Mouse (Mus musculus): ENCODE data around the gene Pik3ip1.
A peak's percentile ranks its signal among the peaks of the same experiment; 100 is the strongest.

The Pik3ip1 gene

DNA sequence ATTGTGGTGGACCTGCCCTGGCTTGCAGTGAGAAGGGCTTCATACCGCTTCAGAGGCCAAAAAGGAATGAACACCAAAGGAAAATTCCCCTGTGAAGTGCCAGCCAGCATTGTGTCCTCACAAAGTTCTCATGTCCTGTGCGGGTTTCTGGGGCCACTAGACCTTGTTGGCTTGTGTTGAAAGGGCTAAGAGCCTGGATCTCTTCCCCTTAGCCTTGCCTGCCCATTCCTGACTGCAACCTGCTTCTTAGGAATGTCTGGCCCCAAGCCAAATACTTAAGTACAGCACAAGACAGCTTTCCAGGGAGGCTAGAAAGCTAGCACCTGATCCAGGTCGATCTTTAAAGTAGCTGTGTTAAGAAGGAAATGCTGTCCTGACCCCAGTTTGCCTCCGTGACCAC lies 27.4 kb upstream of the Pik3ip1 start:
- DNase-seq (ENCODE audit: low spot score in 2 of 2), result no peak

DNA sequence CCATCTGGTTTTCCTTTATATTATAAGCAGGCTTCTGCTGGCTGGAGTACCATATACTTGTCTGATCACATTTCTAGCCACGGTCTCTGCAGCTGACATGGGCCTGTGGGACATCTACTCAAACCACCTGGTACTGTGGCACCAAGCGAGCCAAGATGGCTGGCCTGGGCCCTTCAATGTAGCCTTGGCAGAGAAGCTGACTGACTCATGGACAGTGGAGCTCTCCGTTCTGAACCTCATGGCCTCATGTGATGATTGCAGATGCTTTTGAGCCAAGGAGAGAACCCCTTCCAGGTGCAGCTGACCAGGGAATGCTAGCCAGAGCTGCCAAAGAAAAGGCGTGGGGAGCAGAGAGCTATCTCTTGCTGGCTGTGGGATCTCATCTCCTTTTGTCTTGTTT lies 24.4 kb upstream of the Pik3ip1 start:
- DNase-seq (ENCODE audit: low spot score in 2 of 2), result no peak

DNA sequence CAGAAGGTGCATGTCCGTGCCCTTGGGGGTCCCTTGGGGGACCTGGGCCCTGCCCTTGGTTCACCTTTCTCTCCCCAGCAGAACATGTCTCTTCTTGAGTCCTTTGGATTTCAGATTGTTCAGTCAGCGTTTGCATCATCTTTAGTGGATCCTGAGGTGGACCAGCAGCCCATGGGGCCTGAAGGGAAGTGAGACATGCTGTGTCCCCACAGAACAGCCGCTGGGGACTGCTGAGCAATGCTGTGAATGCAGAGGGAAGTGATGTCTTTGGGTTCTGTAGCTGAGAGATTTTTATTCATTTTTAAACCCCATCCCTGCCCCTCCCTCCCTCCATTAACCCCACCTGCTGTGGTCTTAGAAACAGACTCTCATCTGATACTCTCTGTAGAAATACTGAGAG lies 22.3 kb upstream of the Pik3ip1 start:
- DNase-seq (ENCODE audit: low spot score in 2 of 2), result no peak

DNA sequence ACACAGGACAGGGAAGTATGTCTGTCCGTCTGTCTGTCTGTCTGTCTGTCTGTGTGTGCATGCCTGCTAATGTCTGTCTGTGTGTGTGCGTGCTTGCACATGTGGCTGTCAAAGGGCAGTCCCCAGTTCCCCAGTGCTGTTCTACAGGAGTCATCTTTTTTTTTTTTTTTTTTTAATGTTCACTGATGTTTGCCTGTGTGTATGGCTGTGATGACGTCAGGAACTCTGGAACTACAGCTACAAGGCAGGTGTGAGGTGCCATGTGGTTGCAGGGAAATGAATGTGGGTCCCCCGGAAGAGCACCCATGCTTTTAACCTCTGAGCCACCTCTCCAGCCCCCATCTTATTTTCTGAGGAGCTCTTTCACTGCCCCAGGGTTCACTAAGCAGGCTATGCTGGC lies 20.3 kb upstream of the Pik3ip1 start:
- peak in 1 of 2 experiments; percentile 53 for DNase-seq (ENCODE audit: low spot score in 2 of 2)

DNA sequence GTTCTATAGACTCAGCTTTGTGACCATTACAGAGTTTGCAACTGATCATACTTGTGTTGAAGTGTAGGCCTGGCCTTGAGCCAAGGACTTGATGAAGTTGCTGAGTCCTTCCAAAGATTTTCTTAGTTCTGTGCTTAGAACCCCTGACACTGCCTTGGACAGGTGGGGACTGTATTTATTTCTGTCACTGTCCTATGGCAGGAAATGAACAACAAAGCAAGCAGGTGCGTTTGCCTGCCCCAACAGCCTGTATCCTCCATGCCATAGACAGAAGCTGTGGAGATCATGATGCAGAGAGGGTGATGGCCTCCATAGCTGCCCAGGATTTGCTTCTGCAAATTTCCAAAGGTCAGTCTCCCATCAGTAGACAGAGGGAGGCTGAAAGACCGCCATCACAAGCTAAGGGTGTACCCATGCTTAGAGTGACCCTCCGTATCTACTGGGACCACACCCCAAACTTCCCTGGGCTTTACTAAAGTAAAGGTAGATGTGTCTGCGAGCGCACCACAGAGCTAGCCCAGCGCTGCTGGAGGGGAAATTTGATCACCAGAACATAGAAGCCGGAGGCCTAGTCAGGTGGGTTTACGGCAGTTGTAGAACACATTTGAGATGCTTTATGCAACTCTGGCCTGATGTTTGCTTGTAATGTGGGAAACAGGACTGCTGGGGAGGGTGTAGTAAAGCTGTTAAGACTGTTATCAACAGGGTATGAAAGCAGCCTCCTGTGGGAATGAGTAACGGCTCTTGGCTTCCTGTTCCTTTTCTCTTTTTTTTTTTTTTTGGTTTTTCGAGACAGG lies 19.2 kb upstream of the Pik3ip1 start:
- DNase-seq (ENCODE audit: low spot score in 2 of 2), result peak in 1 of 2 experiments; percentile 32

DNA sequence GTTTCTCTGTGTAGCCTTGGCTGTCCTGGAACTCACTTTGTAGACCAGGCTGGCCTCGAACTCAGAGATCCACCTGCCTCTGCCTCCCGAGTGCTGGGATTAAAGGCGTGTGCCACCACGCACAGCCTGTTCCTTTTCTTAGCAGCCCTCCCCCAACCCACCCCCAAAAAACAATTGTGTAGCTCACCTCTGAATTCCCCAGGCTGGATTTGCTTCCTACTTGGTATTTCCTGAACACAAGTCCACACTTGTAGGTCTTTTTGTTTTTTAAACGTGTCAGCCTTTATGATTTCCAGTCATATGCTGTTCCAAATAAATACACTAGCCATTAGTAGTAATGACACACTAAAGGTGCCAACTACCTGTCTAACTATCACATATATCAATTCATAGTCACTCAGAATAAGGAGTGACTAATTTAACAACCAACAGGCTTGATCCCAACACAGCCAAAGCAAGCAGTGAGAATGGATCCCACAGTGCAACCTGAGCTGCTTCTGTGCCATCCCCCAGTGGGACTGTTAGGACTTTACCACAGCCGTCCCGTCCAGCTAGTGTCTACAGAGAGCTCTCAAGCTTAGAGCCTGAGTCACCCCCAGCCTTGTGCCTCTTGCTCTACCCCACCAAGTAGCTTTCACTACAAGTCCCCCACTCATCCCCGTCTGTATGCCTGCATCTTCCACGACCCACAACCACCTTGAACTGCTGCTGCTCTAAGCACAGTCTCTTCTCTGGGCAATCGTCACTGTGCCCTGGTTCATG lies 18.4 kb upstream of the Pik3ip1 start:
- DNase-seq (ENCODE audit: low spot score in 2 of 2), result no peak

DNA sequence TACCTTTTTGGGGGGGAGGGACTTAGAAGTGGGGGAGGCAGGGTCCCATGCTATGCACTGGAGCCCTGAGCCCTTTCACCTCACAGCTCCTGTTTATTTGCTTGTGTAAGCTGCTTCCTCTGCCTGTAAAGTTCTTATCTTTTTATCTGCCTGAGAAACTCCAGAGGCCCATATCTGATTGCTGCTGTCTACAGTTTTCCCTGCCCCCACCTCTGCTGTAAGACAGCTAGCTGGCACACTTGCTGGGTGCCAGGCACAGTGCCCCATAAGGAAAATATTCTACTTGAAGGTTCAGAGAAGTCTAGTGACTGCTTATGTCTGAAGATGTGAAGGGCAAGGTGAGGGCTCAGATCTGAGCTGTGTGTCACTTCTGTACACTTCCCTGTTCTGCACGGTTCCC lies 16.9 kb upstream of the Pik3ip1 start:
- DNase-seq (ENCODE audit: low spot score in 2 of 2), result no peak

DNA sequence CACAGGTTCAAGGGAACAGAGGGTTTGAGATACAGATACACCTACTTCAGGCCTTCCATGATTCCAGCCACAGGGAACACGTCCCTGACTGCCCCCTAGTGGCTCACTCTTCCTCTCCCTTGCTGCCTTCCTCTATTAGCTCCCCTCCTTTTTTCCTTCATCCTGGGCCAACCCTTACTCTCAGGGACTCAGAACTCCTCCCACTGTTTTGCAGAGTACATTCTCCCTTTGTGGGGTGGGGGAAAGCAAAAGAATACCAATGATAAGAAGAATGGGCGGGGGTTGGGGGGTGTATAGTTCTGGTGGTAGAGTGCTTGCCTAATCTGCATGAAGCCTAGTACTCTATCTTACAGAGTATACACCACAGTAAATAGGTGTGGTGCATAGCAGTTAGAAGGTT lies 16.1 kb upstream of the Pik3ip1 start:
- DNase-seq (ENCODE audit: low spot score in 2 of 2), result peak in 1 of 2 experiments; percentile 65

DNA sequence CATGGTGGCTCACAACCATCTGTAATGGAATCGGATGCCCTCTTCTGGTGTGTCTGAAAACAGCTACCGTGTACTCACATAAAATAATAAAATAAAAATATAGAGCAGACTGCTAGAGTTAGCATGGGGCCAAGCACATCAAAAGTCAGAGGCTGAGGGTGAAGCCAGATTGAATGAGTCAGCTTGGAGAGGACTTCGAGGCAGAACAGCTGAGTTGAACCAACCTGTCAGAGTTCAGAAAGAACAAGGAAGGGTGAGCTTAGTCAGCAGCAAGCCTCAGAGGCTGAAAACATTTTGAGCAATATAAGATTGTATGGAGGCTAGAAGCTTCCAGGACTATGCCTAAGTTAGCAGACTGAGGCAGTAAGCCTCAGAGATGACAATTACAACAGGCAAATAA lies 11.9 kb upstream of the Pik3ip1 start:
- DNase-seq (ENCODE audit: low spot score in 2 of 2), result no peak

DNA sequence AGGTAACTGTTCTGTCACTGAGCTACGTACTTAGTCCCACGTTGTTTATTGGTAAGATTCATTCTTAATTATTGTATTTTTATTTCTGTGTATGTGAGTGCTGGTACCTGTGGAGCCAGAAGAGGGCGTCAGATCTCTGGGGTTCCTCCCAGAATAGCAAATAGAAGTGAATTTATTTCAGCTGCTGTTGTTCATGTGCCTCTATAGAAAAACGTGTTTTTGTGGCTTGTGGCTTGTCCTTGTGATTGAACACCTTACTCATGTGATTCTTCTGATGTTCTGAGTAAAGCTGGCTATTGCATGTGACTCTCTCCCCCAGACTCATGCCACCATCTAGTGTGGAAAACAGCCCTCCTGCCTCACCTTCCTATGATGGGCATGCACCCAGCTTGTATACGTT lies 1.9 kb upstream of the Pik3ip1 start:
- DNase-seq (ENCODE audit: low spot score in 2 of 2), result peak in 1 of 2 experiments; percentile 29

DNA sequence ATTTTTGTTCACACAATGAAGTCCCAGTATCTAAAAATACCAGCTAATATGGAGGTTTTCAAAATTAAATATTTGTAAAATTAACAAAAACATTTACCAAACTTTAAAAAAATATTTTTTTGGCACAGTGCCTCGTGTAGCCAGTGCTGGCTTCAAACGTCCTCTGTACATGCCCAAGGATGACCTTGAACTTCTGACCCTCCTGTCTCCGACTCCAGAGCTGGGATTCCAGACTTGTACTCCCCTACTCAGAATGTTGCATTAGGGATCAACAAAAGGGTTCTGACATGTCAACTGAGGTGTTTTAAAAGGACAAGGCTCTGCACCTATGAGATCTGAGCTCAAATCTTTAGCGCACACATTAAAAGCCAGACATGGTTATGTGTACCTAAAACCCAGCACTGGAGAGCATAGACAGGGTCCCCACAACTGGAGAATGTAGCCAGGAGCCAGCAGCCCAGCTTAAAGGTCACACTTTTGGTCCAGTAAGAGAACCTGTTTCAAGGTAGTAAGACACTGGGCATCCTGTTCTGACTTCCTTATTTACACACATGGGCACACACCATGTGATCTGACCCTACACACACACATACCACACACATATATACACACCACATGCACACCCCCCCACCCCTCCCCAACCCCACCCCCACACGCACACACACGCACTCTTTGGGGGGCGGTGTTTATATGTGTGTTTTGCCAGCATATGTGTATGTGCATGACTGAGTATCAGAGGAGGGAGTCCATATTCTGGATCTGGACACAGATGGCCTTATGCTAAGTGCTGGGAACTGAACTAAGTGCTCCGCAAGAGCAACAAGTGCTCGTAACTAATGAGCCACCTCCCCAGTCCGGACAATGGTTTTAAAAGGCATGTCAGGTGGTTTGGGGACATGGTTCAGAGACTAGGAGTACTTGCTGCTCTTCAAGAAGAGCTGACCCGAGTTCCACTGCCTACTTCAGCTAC lies 1.1 kb upstream of the Pik3ip1 start:
- DNase-seq (ENCODE audit: low spot score in 2 of 2), result no peak

DNA sequence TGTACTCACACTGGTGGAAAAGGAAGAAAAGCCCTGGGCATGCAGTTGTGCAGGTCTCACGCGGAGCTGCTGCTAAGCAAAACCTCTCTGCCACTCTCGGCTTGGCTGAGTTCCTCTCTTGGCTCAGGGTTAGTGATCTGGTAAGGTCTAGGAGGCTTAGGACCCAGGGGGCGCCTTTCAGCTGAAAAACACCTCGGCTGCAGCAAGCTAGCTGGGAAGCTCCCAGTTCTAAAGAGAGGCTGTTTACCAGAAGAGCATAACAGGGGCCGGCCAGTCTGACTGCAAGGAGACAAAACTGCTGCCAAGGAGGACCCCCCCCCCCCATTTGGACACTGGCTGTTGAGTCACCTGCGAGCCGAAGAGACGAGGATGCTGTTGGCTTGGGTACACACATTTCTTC lies 365 bp downstream of the Pik3ip1 start:
- peak; percentile 86 to 90 for DNase-seq (ENCODE audit: low spot score in 2 of 2)

DNA sequence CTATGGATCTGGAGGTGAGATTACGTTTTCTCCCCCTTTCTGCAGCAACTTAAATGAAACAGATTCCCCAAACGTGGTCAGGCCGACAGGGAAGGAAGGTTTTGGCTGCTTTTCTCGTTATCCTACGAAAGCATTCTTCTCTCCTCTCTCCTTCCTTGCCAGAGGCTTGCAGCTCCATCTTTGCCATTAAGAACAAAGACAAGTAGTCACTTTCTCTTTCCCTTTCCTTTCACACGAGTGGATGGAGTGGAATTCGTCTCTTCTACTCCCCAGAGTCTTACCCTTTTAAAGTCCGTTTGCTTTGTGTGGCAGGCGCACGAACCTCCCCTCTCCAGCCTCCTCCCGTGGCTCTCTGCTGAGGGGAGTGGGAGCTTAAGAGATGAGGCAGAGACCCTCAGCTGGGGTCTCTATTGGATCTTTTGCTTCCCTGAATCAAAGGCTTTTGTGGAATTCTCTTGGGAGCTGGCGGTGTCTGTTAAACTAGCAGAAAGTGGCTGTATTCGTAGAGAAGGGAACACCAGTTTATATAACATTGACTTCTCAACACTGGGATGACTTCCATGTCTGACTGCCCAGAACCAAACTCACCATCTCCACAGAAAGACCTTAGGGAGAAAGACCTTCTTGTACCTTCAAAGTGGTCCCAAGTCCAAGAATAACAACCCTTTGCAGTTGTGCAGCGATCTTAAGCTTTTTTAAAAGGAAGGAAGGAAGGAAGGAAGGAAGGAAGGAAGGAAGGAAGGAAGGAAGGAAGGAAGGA lies 970 bp downstream of the Pik3ip1 start:
- no peak for DNase-seq (ENCODE audit: low spot score in 2 of 2)

DNA sequence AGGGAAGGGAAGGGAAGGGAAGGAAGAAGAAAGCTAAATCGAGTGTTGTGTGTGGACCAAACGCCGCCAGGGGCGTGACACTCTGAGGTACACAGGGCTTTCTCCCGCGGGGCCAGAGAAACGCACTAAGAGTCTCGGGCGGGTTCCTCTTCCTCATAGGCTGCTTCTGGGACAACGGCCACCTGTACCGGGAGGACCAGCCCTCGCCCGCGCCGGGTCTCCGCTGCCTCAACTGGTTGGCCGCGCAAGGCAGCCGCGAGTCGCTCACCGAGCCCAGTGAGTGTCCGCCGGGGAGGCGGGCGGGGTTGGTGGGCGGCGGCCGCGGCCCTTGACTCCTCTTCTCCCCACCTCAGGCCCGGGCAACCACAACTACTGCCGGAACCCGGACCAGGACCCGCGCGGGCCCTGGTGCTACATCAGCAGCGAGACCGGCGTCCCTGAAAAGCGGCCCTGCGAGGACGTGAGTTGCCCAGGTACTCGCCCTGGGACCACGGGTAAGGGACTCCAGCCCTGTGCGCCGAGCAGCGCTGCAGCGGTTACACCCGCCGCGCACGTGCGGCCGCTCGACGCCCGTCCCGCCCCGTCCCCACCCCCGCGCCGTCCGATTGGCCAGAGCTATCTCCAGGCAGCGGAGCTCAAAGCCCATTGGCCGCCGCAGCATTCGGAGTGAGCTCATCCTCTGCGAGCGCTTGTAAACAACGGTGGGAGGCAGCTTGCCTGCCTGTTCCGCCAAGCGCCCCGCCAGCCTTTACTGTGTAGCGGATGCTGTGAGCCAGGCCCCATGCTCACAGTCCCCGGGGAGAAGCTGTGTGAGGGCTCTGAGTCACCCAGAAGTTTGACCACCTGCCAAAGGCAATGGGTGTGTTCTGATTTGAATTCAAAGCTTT lies 1.8 kb downstream of the Pik3ip1 start:
- DNase-seq (ENCODE audit: low spot score in 2 of 2), result peak; percentile 96 to 97

DNA sequence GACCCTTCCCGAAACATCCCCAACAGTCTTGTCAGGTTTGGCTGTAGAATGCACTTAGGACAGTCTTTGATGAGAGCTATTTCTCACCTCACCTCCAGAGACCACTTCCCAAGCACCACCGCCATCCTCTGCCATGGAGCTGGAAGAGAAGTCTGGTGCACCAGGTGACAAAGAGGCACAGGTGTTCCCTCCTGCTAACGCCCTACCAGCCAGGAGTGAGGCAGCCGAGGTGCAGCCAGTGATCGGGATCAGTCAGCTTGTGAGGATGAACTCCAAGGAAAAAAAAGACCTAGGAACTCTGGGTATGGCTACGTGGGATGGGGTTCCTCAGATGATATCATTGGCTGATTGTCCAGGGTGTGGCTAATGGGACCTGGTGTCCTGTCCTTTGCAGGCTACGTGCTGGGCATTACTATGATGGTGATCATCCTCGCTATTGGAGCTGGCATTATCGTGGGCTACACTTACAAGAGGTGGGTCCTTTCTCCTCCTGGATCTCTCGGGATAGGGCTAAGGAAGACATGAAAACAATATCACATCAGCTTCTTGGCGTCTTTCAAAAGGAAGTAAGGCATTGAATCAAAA lies 3.0 kb downstream of the Pik3ip1 start:
- no peak for DNase-seq (ENCODE audit: low spot score in 2 of 2)

DNA sequence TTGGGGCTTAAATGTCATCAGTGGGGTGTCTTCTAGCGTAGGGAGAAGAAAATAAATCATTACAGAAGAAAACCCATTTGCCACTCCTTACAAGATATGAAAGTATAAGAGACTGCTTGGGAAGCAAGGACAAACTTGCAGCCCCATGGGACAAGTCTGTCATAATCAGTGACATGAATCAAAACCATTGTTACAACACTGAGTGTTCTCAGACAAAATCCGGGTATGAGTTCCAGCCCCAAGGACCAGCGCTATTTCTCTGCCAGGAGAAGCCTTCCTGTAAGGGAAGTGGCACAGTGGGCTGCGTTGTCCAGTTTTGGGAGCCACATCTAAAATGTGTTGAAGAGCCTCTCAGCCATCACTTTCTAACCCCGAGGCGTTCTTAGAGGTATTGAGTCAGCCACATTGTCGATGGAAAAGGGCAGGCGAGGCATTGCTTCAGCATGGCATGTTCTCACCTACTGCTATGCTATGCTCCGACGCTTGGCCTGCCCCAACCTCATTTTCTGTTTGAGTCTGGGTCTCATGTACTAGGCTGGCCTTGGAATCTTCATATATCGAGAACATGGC lies 4.0 kb downstream of the Pik3ip1 start:
- no peak for DNase-seq (ENCODE audit: low spot score in 2 of 2)

DNA sequence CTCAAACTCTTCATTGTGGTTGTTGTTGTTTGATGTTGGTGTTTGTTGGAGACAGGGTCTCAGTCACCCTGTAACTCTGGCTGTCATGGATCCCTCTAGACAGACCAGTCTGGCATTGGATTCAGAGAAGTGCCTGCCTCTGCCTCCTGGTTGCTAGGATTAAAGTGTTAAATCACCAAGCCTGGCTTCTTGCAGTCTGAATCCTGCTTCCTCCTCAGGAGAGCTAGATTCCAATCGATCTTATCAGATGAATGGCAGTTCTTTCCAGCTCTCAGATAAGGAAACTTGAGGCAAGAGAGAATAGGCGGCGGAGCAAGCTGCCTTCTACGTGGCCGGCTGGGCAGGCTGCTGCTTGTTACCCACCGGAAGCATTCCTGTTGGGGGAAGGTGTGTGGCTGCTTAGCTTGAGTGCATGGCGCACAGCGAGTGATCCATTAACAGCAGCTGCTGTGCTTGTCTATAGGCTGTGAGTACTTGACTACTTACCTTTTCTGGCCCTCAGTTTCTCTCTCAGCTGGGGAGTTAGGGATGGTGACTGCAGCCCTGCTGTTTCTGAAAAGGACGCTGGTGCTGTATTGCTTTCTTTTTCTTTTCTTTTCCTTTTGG lies 4.6 kb downstream of the Pik3ip1 start:
- peak in 1 of 2 experiments; percentile 52 for DNase-seq (ENCODE audit: low spot score in 2 of 2)

DNA sequence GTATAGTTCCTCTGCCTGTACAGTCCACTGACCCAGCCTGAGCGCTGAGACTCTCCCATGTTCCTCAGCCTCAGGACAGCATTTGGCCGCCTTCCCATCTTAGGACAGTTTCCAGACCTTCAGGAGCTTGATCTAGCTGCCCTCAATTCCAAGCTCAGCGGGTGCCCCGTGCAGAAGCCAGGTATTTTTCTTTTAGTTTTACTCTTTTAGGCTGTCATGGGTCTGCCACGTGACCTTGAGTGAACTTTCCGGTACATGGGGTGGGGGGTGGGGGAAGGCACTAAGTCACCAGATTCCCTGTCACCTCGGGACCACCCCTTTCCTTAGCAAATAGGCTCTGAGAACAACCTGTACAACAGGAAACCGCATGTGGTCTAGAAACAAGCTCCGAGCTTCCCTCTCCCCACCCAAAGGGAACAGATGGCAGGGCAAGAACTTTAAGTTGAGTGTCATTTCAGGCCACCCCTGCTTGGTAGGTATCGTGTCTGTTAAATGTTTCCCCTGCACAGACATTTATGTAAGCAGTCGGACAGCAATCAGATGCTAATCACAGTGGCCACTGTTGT lies 5.5 kb downstream of the Pik3ip1 start:
- DNase-seq (ENCODE audit: low spot score in 2 of 2), result peak; percentile 81 to 84

DNA sequence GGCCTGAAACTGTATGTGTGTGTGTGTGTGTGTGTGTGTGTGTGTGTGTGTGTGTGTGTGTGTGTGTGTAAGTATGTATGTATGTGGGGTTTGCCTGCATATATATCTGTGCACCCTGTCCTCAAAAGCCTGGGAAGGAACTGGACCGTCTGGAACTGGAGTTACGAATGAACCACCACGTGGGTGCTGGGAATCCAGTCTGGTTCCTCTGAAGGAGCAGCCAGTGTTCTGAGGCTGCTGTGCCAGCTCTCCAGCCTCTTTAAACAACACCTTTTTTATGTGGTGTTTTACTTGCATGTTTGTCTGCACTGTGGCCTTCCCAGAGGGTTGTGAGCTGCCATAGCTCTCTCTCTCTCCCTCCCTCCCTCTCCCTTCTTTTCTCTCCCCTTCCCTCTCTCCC lies 6.4 kb downstream of the Pik3ip1 start:
- DNase-seq (ENCODE audit: low spot score in 2 of 2), result no peak

All from thymus, postnatal 10 days (tissue).